Mouse (Mus musculus): ENCODE measurements at regions not wholly inside any gene's neighbourhood (a gene's known extent, or its start where the extent isn't known, plus 50 kb on each side); places are given as distances from the start of the nearest gene placed in this dataset.

GRCm38 (mm10) chr9:89788651-89789050 lies 50.4 kb upstream of the Ankrd34c start:
- DNase-seq (ENCODE audit: low spot score), result no peak

Measured in testis, postnatal 10 days (tissue).